Comparison of ENCODE assay signal across 15 mouse cellular contexts in genomic region chr4:54523283-54523682, GRCm38 (mm10).
DNase-seq lines count a peak whose midpoint lies in the region; ATAC-seq and TF ChIP-seq lines count a peak whose summit lies in the region.
"Had no signal": no experiment of that assay in that cellular context is flagged by ENCODE, and none has a peak within 500 bp of the region (broad histone marks: within the 10 kb centered on the region; RNA-seq: fewer than 3 reads in every experiment).

No protein-coding gene starts in this region.

- no peak overlapping the region for H3K9ac ChIP-seq in kidney, embryonic 15.5 days
- H3K9ac ChIP-seq: forebrain, postnatal 0 days; limb, embryonic 15.5 days; stomach, embryonic 15.5 days had no signal

- 64% methylated on average over 5 of the region's 5 CpGs for WGBS in kidney, adult 2 months
- WGBS in kidney, embryonic 15.5 days: 63% methylated on average over 5 of the region's 5 CpGs

- H3K27me3 ChIP-seq in kidney, adult 2 months (replicated peaks; ENCODE audit: control insufficient read depth, insufficient read depth, low read length): no peaks in the 10 kb centered on the region
- H3K27me3 ChIP-seq in kidney, embryonic 15.5 days: no peaks in the 10 kb centered on the region
- H3K27me3 ChIP-seq: limb, embryonic 15.5 days; stomach, embryonic 15.5 days had no signal

- no peak for TF ChIP-seq CTCF in kidney, adult 2 months (conservative IDR thresholded peaks at IDR 0.05; ENCODE audit: insufficient read depth, insufficient read length, low read depth, low read length)

- H3K4me1 ChIP-seq in kidney, adult 2 months (ENCODE audit: control insufficient read depth, insufficient read depth, low read length): no peaks in the 10 kb centered on the region
- H3K4me1 ChIP-seq in kidney, embryonic 15.5 days: no peaks in the 10 kb centered on the region
- H3K4me1 ChIP-seq: stomach, embryonic 15.5 days had no signal

- no peak overlapping the region for H3K4me3 ChIP-seq in kidney, adult 2 months (ENCODE audit: insufficient read depth, low read depth, low read length)
- no peak overlapping the region for H3K4me3 ChIP-seq in kidney, embryonic 15.5 days (replicated peaks)
- H3K4me3 ChIP-seq: limb, embryonic 15.5 days; stomach, embryonic 15.5 days had no signal

- TF ChIP-seq POLR2A in kidney, adult 2 months (IDR thresholded peaks at IDR 0.05; ENCODE audit: low read depth, low read length): no peak

- no peaks in the 10 kb centered on the region for H3K36me3 ChIP-seq in kidney, adult 2 months (ENCODE audit: control insufficient read depth, insufficient read depth, low read length)
- no peaks in the 10 kb centered on the region for H3K36me3 ChIP-seq in kidney, embryonic 15.5 days
- H3K36me3 ChIP-seq: limb, embryonic 15.5 days; stomach, embryonic 15.5 days had no signal

- no peak overlapping the region for H3K4me2 ChIP-seq in kidney, embryonic 15.5 days
- H3K4me2 ChIP-seq: limb, embryonic 15.5 days; stomach, embryonic 15.5 days had no signal

- no peaks in the 10 kb centered on the region for H3K9me3 ChIP-seq in kidney, embryonic 15.5 days (replicated peaks)
- H3K9me3 ChIP-seq: limb, embryonic 15.5 days; stomach, embryonic 15.5 days had no signal

- no peak overlapping the region for H3K27ac ChIP-seq in kidney, adult 2 months (ENCODE audit: insufficient read depth, low read depth, low read length)
- H3K27ac ChIP-seq in kidney, embryonic 15.5 days: no peak overlapping the region
- H3K27ac ChIP-seq: limb, embryonic 15.5 days; stomach, embryonic 15.5 days had no signal

- no peak for ATAC-seq in kidney, embryonic 15.5 days (replicated peaks; ENCODE audit: low FRiP score)
- ATAC-seq in granulocyte monocyte progenitor cell, adult 5-6 weeks (replicated peaks; ENCODE audit: poor library complexity, severe bottlenecking): peak; percentile 10
- peak; percentile 32 for ATAC-seq in megakaryocyte progenitor cell, adult 5-6 weeks (replicated peaks; ENCODE audit: poor library complexity)
- no peak for ATAC-seq in erythroblast, adult 5-6 weeks (replicated peaks; ENCODE audit: low FRiP score, poor library complexity, severe bottlenecking)
- ATAC-seq: forebrain, postnatal 0 days; intestine, embryonic 16.5 days had no signal

- peak; percentile 12 for DNase-seq in kidney, adult 2 months
- DNase-seq in thymus, postnatal 0 days (ENCODE audit: low spot score): peak; percentile 13
- DNase-seq in thymus, adult 18-20 months: no peak
- DNase-seq in spleen, postnatal 36 days (ENCODE audit: low spot score in 2 of 2): no peak
- DNase-seq: cerebellum, adult 11 months; forebrain, postnatal 0 days; gastrocnemius, postnatal 10 days; midbrain, embryonic 14.5 days had no signal

Comparison
In these comparisons a context has a peak if more than half of its experiments do, and no peak if none do; other contexts are left out.
1. DNase-seq: peak in kidney, adult 2 months (single experiment) and thymus, postnatal 0 days (single experiment); none in thymus, adult 18-20 months (0 of 2) and spleen, postnatal 36 days (0 of 2).
2. ATAC-seq: peak in granulocyte monocyte progenitor cell, adult 5-6 weeks (single experiment) and megakaryocyte progenitor cell, adult 5-6 weeks (single experiment); none in kidney, embryonic 15.5 days (single experiment) and erythroblast, adult 5-6 weeks (single experiment).